Mouse (Mus musculus) heart, embryonic 13.5 days (tissue): ENCODE results near the gene Tmem106b. TPM values are rescaled to one million over a fixed set of nuclear protein-coding genes. Genes with fewer than 3 reads are reported as not detected.

ENCODE experiments used
- ATAC-seq: fragments of 200-750 bp; cut with Nextera tagmentation; 2 replicates; pipeline ENCODE4 v1.8.0; 2017; ENCODE audit warnings: moderate TSS enrichment; ENCODE audit not compliant: insufficient number of reproducible peaks, low FRiP score, low TSS enrichment; ENCODE audit errors: extremely low read depth
- H3K27ac ChIP-seq: fragments of 300-500 bp; sonication (generic); replicated peaks from 2 replicates; pipeline ENCODE4 v1.5.1; 2015; ENCODE audit warnings: moderate library complexity, mild to moderate bottlenecking, inconsistent platforms
- H3K27me3 ChIP-seq: fragments of 300-500 bp; sonication (generic); replicated peaks from 2 replicates; pipeline ENCODE4 v1.6.1; 2015; ENCODE audit warnings: mild to moderate bottlenecking, inconsistent platforms
- H3K36me3 ChIP-seq: fragments of 300-500 bp; sonication (generic); 2 replicates; pipeline ENCODE4 v1.6.1; 2015; ENCODE audit warnings: mild to moderate bottlenecking, inconsistent platforms
- H3K4me1 ChIP-seq: fragments of 300-500 bp; sonication (generic); 2 replicates; pipeline ENCODE4 v1.6.1; 2015; ENCODE audit warnings: inconsistent platforms
- H3K4me2 ChIP-seq: fragments of 300-500 bp; sonication (generic); 2 replicates; pipeline ENCODE4 v1.6.1; 2015; ENCODE audit warnings: inconsistent platforms, mild to moderate bottlenecking, moderate library complexity
- H3K4me3 ChIP-seq: fragments of 300-500 bp; sonication (generic); 2 replicates; pipeline ENCODE4 v1.5.1; 2015; ENCODE audit warnings: moderate library complexity, mild to moderate bottlenecking, inconsistent platforms
- H3K9ac ChIP-seq: fragments of 300-500 bp; sonication (generic); 2 replicates; pipeline ENCODE4 v1.6.1; 2015; ENCODE audit warnings: inconsistent platforms, mild to moderate bottlenecking, moderate library complexity
- H3K9me3 ChIP-seq: fragments of 300-500 bp; sonication (generic); 2 replicates; pipeline ENCODE4 v1.6.1; 2016; ENCODE audit warnings: inconsistent platforms
- WGBS: fragments of 180-500 bp; shearing (Covaris S2); methylation state at CpG from one replicate; pipeline ENCODE4 v1.1.7; 2015; ENCODE audit warnings: mixed read lengths; 5-methylcytosine and 5-hydroxymethylcytosine counted together
- polyA plus RNA-seq: library from polyadenylated mRNA; unstranded; fragments of >200 nt; fragmentation: Nextera tagmentation; extraction: Ambion mirVana; gene quantifications from 2 replicates; pipeline ENCODE4 v1.2.1, GENCODE M21; 2015

Gene Tmem106b
- polyA plus RNA-seq, 1 experiment from 2014 or later = 28.2 TPM

DNA sequence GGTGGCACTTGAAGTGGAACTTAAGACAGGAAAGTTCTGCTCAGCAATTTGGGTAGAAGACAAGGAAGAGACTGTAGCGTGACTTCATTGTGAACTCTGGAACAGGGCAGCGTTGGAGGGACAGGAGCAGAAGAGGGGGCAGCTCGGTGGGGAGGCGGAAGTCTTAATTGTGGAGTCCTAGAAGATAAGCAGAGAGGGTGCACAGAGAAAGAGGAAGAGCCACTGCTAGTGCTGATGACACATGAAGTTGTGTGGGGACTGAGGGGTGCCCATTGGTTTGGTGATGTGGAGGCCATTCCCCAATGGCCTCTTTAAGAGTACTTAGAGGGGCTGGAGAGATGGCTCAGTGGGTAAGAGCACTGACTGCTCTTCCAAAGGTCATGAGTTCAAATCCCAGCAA, 3.5 kb downstream of the Tmem106b start:
- H3K9me3 ChIP-seq = no peaks in the 10 kb centered on the region
- peaks cover 58% of the 10 kb centered on the region for H3K36me3 ChIP-seq
- H3K27ac ChIP-seq = no peak overlapping the region
- no peak overlapping the region for H3K9ac ChIP-seq
- no peak overlapping the region for H3K4me2 ChIP-seq
- H3K4me1 ChIP-seq = peaks cover 10% of the 10 kb centered on the region
- ATAC-seq = no peak
- WGBS = 91% methylated on average over 4 of the region's 4 CpGs
- H3K4me3 ChIP-seq = no peak overlapping the region
- H3K27me3 ChIP-seq = no peaks in the 10 kb centered on the region

DNA sequence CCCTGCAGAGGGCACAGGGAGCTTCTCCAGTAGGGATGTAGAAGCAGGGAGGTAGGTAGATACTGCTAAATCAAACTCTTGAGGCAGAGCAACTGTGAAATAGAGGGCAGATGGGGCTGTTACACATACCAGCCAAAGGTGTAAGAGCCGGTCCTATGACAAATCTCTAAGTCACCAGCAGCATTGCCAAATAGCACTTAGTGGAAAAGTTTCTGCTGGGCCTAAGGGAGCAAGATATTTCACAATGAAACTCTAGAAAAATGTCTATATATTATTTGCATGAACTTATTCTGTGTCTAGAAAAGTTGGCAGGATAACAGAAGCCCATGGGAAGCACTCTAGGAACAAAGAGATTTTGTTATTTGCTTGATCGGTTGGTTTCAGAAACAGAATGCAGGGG, 4.3 kb downstream of the Tmem106b start:
- WGBS = 82% methylated on average over 2 of the region's 2 CpGs
- no peaks in the 10 kb centered on the region for H3K9me3 ChIP-seq
- H3K4me1 ChIP-seq = peaks cover 10% of the 10 kb centered on the region
- no peak overlapping the region for H3K4me3 ChIP-seq
- no peak for ATAC-seq
- no peak overlapping the region for H3K27ac ChIP-seq
- no peak overlapping the region for H3K9ac ChIP-seq
- no peaks in the 10 kb centered on the region for H3K27me3 ChIP-seq
- H3K4me2 ChIP-seq = no peak overlapping the region
- H3K36me3 ChIP-seq = peaks cover 66% of the 10 kb centered on the region

DNA sequence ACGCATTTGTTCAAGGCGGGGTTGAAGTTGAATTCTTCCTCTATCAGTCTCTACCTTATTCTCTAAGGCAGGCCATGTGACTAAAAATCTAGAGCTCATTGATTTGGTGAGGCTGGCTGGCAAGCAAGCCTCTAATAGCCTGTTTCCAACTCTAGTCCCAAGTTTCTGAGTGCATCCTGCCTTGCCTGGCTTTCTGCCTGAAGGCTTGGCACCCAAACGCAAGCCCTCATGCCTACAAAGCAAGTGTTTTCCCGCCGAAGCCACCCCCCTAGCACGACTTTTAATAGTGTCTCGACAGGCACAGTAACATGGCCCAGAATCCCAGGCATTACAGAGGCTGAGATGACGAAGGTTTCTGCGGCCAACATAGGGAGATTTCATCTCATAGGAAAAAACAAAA, 13.3 kb downstream of the Tmem106b start:
- Histone ChIP-seq H3K27me3 (no peaks in the 10 kb centered on the region), H3K9me3 (no peaks in the 10 kb centered on the region), H3K4me2 (no peak overlapping the region), H3K4me3 (no peak overlapping the region), H3K9ac (no peak overlapping the region), H3K4me1 (no peaks in the 10 kb centered on the region), H3K27ac (no peak overlapping the region), H3K36me3 (peaks cover 77% of the 10 kb centered on the region)
- no peak for ATAC-seq
- WGBS = 84% methylated on average over 9 of the region's 9 CpGs

DNA sequence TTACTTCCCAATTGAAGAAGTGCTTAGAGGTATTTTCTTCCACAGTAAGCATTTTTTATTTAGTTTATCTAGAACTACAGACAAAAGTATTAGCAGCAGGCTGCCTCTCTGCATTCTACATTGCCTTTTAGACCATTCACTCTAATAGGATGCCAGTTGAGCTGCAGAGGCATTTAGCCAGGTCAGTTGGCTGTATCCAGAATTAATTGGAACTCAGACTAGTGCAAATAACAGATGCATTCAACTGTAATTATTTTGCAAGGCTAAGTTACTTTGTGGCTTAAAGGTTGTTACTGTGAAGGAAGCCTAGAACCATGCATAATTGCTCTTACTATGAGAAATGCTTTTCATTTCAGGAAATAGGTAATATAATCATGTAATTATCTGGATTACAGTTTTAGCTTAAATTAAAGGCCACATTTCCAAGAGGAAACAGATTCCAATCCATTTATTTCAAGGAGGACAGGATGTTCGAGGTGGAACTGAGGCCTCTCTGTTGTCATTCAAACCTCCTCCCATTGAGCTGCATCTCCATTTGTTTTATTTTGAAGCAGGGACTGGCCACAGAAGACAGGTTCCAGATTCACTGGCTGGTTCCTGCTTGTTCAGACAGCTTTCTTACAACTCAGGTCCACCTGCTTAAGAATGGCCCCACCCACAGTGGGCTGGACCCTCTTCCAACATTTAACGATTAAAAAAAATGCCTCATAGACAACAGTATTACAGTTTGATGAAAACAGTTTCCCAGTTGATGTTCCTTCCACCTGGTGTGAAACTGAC, 27.3 kb downstream of the Tmem106b start:
- H3K4me1 ChIP-seq = no peaks in the 10 kb centered on the region
- no peaks in the 10 kb centered on the region for H3K27me3 ChIP-seq
- no peak overlapping the region for H3K27ac ChIP-seq
- ATAC-seq = no peak
- H3K9me3 ChIP-seq = no peaks in the 10 kb centered on the region
- no peak overlapping the region for H3K4me3 ChIP-seq
- no peak overlapping the region for H3K4me2 ChIP-seq
- H3K9ac ChIP-seq = no peak overlapping the region
- no peaks in the 10 kb centered on the region for H3K36me3 ChIP-seq
- WGBS = 84% methylated on average over 2 of the region's 2 CpGs

DNA sequence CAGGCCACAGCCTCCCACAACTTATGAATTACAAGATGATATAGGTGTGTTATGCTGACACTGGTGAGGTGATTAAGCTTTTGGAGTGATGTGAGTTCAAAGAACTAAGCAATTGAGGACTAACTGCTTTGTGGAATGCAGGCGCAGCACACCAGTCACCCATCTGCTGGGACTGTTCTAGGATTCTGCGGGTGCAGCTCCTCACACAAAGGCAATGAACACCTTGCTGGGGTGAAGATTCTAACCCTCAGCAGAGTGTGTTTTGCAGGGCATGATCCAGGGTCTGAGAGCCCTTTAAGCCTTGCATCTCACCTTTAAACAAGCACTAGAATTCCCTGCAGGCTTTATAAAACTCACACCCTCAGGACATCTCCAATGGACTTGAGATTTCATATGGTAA, 30.6 kb downstream of the Tmem106b start:
- Histone ChIP-seq H3K4me1 (no peaks in the 10 kb centered on the region), H3K4me3 (no peak overlapping the region), H3K27ac (no peak overlapping the region), H3K9ac (no peak overlapping the region), H3K4me2 (no peak overlapping the region), H3K27me3 (no peaks in the 10 kb centered on the region), H3K36me3 (no peaks in the 10 kb centered on the region), H3K9me3 (no peaks in the 10 kb centered on the region)
- ATAC-seq = no peak
- WGBS = 81% methylated on average over 2 of the region's 2 CpGs

DNA sequence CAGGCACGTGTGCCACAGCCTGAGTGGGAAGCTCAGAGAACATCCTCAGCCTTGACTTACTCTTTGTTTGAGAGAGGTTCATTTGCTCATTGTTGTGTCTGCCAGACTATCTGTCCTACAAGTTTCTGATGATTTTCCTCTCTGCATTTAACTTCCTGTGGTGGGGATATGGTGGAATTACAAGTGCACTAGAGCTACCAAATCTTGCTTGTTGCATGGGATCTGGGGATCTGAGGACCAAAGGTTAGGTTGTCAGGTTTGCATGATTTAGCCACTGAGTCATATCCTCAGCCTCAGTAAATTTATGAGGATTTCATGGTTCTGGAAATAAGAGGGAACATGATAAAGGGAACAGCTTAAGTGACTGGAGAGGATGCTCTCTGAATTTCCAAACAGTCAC, 39.1 kb downstream of the Tmem106b start:
- H3K9ac ChIP-seq = no peak overlapping the region
- H3K4me3 ChIP-seq = no peak overlapping the region
- no peaks in the 10 kb centered on the region for H3K36me3 ChIP-seq
- 42% methylated on average over 1 of the region's 1 CpGs for WGBS
- ATAC-seq = no peak
- H3K4me2 ChIP-seq = no peak overlapping the region
- no peaks in the 10 kb centered on the region for H3K4me1 ChIP-seq
- no peaks in the 10 kb centered on the region for H3K9me3 ChIP-seq
- no peak overlapping the region for H3K27ac ChIP-seq
- no peaks in the 10 kb centered on the region for H3K27me3 ChIP-seq

DNA sequence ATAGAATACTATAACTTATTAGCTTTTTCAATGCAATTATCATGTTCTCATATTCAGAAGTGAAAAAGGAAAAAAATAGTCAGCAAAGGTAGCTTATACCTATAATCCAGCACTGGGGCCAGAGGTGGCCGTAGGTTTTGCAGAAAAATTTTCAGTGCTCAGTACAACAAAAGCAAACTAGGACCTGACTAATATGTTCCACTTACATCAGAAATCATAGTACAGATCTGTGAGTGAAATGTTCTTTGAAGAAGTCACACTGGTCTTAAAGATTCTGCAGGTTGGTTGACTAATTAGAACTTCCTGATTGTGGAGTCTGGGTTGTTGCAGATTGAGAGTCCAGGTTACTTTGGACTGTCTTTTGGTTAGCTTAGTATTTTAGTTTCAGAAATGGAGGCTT, 67.7 kb downstream of the Tmem106b start:
- 76% methylated on average over 1 of the region's 1 CpGs for WGBS
- H3K4me2 ChIP-seq = no peak overlapping the region

More for the DNA sequence above, 67.7 kb downstream of the Tmem106b start:
- Histone ChIP-seq H3K27ac (no peak overlapping the region), H3K4me1 (no peaks in the 10 kb centered on the region), H3K27me3 (no peaks in the 10 kb centered on the region), H3K4me3 (no peak overlapping the region), H3K9me3 (no peaks in the 10 kb centered on the region), H3K9ac (no peak overlapping the region), H3K36me3 (no peaks in the 10 kb centered on the region)
- no peak for ATAC-seq

Other genes with a start within 250 kb of the Tmem106b start
- 0.03 TPM in 1 of 2 replicates, not detected in the other for gene Vwde, start 155.2 kb downstream of the Tmem106b start, polyA plus RNA-seq